In genomic region chr15:7825530-7825929, GRCm38 (mm10) we compare ENCODE assay signal across 14 mouse cellular contexts. TPM values are rescaled to one million over a fixed set of nuclear protein-coding genes. Genes with fewer than 3 reads are reported as not detected.
DNase-seq lines count a peak whose midpoint lies in the region; ATAC-seq lines count a peak whose summit lies in the region.
"Had no signal": no experiment of that assay in that cellular context is flagged by ENCODE, and none has a peak within 500 bp of the region (broad histone marks: within the 10 kb centered on the region; RNA-seq: fewer than 3 reads in every experiment).

No protein-coding gene starts in this region.

- no peaks in the 10 kb centered on the region for H3K9me3 ChIP-seq in forebrain, embryonic 11.5 days (ENCODE audit: control insufficient read depth, low read length)
- no peaks in the 10 kb centered on the region for H3K9me3 ChIP-seq in forebrain, embryonic 10.5 days
- no peaks in the 10 kb centered on the region for H3K9me3 ChIP-seq in hindbrain, embryonic 16.5 days (ENCODE audit: control insufficient read depth, low read length)
- no peaks in the 10 kb centered on the region for H3K9me3 ChIP-seq in hindbrain, embryonic 10.5 days
- no peaks in the 10 kb centered on the region for H3K9me3 ChIP-seq in lung, embryonic 15.5 days
- H3K9me3 ChIP-seq in stomach, embryonic 15.5 days, result no peaks in the 10 kb centered on the region
- H3K9me3 ChIP-seq: G1E had no signal

- H3K27me3 ChIP-seq in forebrain, embryonic 11.5 days (ENCODE audit: control insufficient read depth, insufficient read depth, low read length), result 0 out of 2 replicates have a peak, but pooled peaks cover 2% of the 10 kb centered on the region
- peaks cover 44% of the 10 kb centered on the region for H3K27me3 ChIP-seq in forebrain, embryonic 10.5 days (ENCODE audit: poor library complexity, severe bottlenecking)
- no peaks in the 10 kb centered on the region for H3K27me3 ChIP-seq in hindbrain, embryonic 16.5 days (replicated peaks; ENCODE audit: control insufficient read depth, insufficient read depth, low read length)
- H3K27me3 ChIP-seq in hindbrain, embryonic 10.5 days (ENCODE audit: insufficient read depth, poor library complexity, severe bottlenecking), result peaks cover 7% of the 10 kb centered on the region
- H3K27me3 ChIP-seq in lung, embryonic 15.5 days, result no peaks in the 10 kb centered on the region; the same call in 1 of the 2 replicates
- H3K27me3 ChIP-seq in stomach, embryonic 15.5 days (replicated peaks), result no peaks in the 10 kb centered on the region

- peak; percentile 25 for DNase-seq in forebrain, embryonic 11.5 days (ENCODE audit: low spot score)
- DNase-seq in forebrain, embryonic 10.5 days (ENCODE audit: extremely low spot score, low spot score), result no peak
- DNase-seq in hindbrain, embryonic 10.5 days (ENCODE audit: low spot score), result no peak
- no peak for DNase-seq in lung, postnatal 25 days (ENCODE audit: low spot score)
- DNase-seq in ovary, postnatal 14 days (ENCODE audit: low spot score), result no peak
- DNase-seq: adrenal gland, postnatal 36 days; B cell, adult 2 months; cerebellum, adult 18-20 months; gastrocnemius, postnatal 36 days had no signal

- no peaks in the 10 kb centered on the region for H3K36me3 ChIP-seq in forebrain, embryonic 11.5 days (ENCODE audit: control insufficient read depth, insufficient read depth, low read length)
- no peaks in the 10 kb centered on the region for H3K36me3 ChIP-seq in forebrain, embryonic 10.5 days (replicated peaks)
- no peaks in the 10 kb centered on the region for H3K36me3 ChIP-seq in hindbrain, embryonic 16.5 days (ENCODE audit: control insufficient read depth, insufficient read depth, low read length)
- no peaks in the 10 kb centered on the region for H3K36me3 ChIP-seq in hindbrain, embryonic 10.5 days
- H3K36me3 ChIP-seq in lung, embryonic 15.5 days, result no peaks in the 10 kb centered on the region
- H3K36me3 ChIP-seq in stomach, embryonic 15.5 days, result no peaks in the 10 kb centered on the region
- H3K36me3 ChIP-seq: G1E had no signal

- H3K4me3 ChIP-seq in forebrain, embryonic 11.5 days (ENCODE audit: low read depth, low read length), result no peak overlapping the region
- no peak overlapping the region for H3K4me3 ChIP-seq in forebrain, embryonic 10.5 days
- H3K4me3 ChIP-seq in hindbrain, embryonic 16.5 days (ENCODE audit: low read length), result no peak overlapping the region
- no peak overlapping the region for H3K4me3 ChIP-seq in hindbrain, embryonic 10.5 days
- H3K4me3 ChIP-seq in lung, embryonic 15.5 days, result no peak overlapping the region
- H3K4me3 ChIP-seq in stomach, embryonic 15.5 days (replicated peaks), result no peak overlapping the region

- H3K4me2 ChIP-seq in forebrain, embryonic 11.5 days (ENCODE audit: low read depth, low read length, severe bottlenecking), result no peak overlapping the region
- H3K4me2 ChIP-seq in hindbrain, embryonic 16.5 days (ENCODE audit: low read length), result no peak overlapping the region
- H3K4me2 ChIP-seq in lung, embryonic 15.5 days, result no peak overlapping the region
- no peak overlapping the region for H3K4me2 ChIP-seq in stomach, embryonic 15.5 days

- H3K27ac ChIP-seq in forebrain, embryonic 11.5 days (ENCODE audit: low read depth, low read length), result no peak overlapping the region
- H3K27ac ChIP-seq in forebrain, embryonic 10.5 days, result no peak overlapping the region
- no peak overlapping the region for H3K27ac ChIP-seq in hindbrain, embryonic 16.5 days (ENCODE audit: low read depth, low read length)
- H3K27ac ChIP-seq in hindbrain, embryonic 10.5 days, result no peak overlapping the region
- H3K27ac ChIP-seq in lung, embryonic 15.5 days, result no peak overlapping the region
- no peak overlapping the region; the same call in 1 of the 2 replicates for H3K27ac ChIP-seq in stomach, embryonic 15.5 days
- H3K27ac ChIP-seq: liver, embryonic 14.5 days had no signal

- no peak for ATAC-seq in forebrain, embryonic 11.5 days (replicated peaks; ENCODE audit: low FRiP score)
- ATAC-seq in hindbrain, embryonic 16.5 days, result peak; percentile 45; the same call in 1 of the 2 replicates
- 0 out of 2 replicates have a peak, but pooled peaks have one; percentile 23 for ATAC-seq in lung, embryonic 15.5 days (ENCODE audit: borderline replicate concordance, extremely low read depth, low FRiP score, low TSS enrichment)
- peak; percentile 72; the same call in 1 of the 2 replicates for ATAC-seq in stomach, embryonic 15.5 days (ENCODE audit: insufficient read depth, low FRiP score, low read depth)

- 62% methylated on average over 6 of the region's 6 CpGs for WGBS in forebrain, embryonic 11.5 days
- WGBS in forebrain, embryonic 10.5 days, result 66% methylated on average over 6 of the region's 6 CpGs
- 53% methylated on average over 6 of the region's 6 CpGs for WGBS in hindbrain, embryonic 16.5 days
- 58% methylated on average over 6 of the region's 6 CpGs for WGBS in hindbrain, embryonic 10.5 days
- WGBS in lung, embryonic 15.5 days, result 37% methylated on average over 6 of the region's 6 CpGs
- WGBS in stomach, embryonic 15.5 days, result 35% methylated on average over 6 of the region's 6 CpGs

- no peaks in the 10 kb centered on the region for H3K4me1 ChIP-seq in forebrain, embryonic 11.5 days (replicated peaks; ENCODE audit: control insufficient read depth, insufficient read depth, low read length)
- no peaks in the 10 kb centered on the region for H3K4me1 ChIP-seq in forebrain, embryonic 10.5 days
- no peaks in the 10 kb centered on the region; the same call in 1 of the 2 replicates for H3K4me1 ChIP-seq in hindbrain, embryonic 16.5 days (ENCODE audit: control insufficient read depth, insufficient read depth, low read depth, low read length)
- no peaks in the 10 kb centered on the region for H3K4me1 ChIP-seq in hindbrain, embryonic 10.5 days (replicated peaks)
- H3K4me1 ChIP-seq in lung, embryonic 15.5 days, result no peaks in the 10 kb centered on the region
- H3K4me1 ChIP-seq in stomach, embryonic 15.5 days, result 0 out of 2 replicates have a peak, but pooled peaks cover 3% of the 10 kb centered on the region

- H3K9ac ChIP-seq in forebrain, embryonic 11.5 days (ENCODE audit: low read length), result no peak overlapping the region
- H3K9ac ChIP-seq in hindbrain, embryonic 16.5 days (ENCODE audit: low read depth, low read length), result no peak overlapping the region
- H3K9ac ChIP-seq in lung, embryonic 15.5 days, result no peak overlapping the region
- no peak overlapping the region for H3K9ac ChIP-seq in stomach, embryonic 15.5 days
- H3K9ac ChIP-seq: liver, embryonic 14.5 days had no signal

RNA-seq across cellular contexts. Expression of gene Gdnf, which starts 14.9 kb away (rescaled TPM):
- 0.12 and 0.19 TPM in 2 replicates for polyA plus RNA-seq in forebrain, embryonic 11.5 days (2014; fragmentation: Nextera tagmentation; extraction: Ambion mirVana)
- 0.11 and 0.17 TPM in 2 replicates for polyA plus RNA-seq in forebrain, embryonic 10.5 days (2016; fragmentation: Nextera tagmentation; extraction: Ambion mirVana)
- 0.23 and 0.32 TPM in 2 replicates for polyA plus RNA-seq in hindbrain, embryonic 16.5 days (2015; fragmentation: Nextera tagmentation; extraction: Ambion mirVana)
- polyA plus RNA-seq in hindbrain, embryonic 10.5 days (2016; fragmentation: Nextera tagmentation; extraction: Ambion mirVana), result 0.66 and 0.78 TPM in 2 replicates
- 0.06 and 0.09 TPM in 2 replicates for polyA plus RNA-seq in lung, embryonic 15.5 days (2015; fragmentation: Nextera tagmentation; extraction: Ambion mirVana)
- polyA plus RNA-seq in stomach, embryonic 15.5 days (2015; fragmentation: Nextera tagmentation; extraction: Ambion mirVana), result 1.8 and 2.7 TPM in 2 replicates
- polyA plus RNA-seq: G1E had no signal
